Mouse (Mus musculus) liver, embryonic 16.5 days (tissue): ENCODE measurements around the gene Tmem198b. TPM values are rescaled to one million over a fixed set of nuclear protein-coding genes. Genes with fewer than 3 reads are reported as not detected.

Experiments
- ATAC-seq: fragments of 200-750 bp; cut with Nextera tagmentation; 2 replicates; pipeline ENCODE4 v1.8.0; 2017; ENCODE audit warnings: low read depth, mild to moderate bottlenecking, moderate number of reproducible peaks, moderate library complexity
- H3K27ac ChIP-seq: fragments of 300-500 bp; sonication (generic); 2 replicates; pipeline ENCODE4 v1.5.1; 2014; ENCODE audit warnings: mild to moderate bottlenecking, low read length
- H3K27me3 ChIP-seq: fragments of 300-500 bp; sonication (generic); 2 replicates; pipeline ENCODE4 v1.6.1; 2014; ENCODE audit warnings: low read depth, low read length, mixed read lengths; ENCODE audit not compliant: control insufficient read depth, insufficient read depth
- H3K36me3 ChIP-seq: fragments of 300-500 bp; sonication (generic); 2 replicates; pipeline ENCODE4 v1.6.1; 2014; ENCODE audit warnings: mild to moderate bottlenecking; ENCODE audit not compliant: control insufficient read depth, insufficient read depth
- H3K4me1 ChIP-seq: fragments of 300-500 bp; sonication (generic); 2 replicates; pipeline ENCODE4 v1.6.1; 2014; ENCODE audit warnings: low read depth, low read length, mixed read lengths; ENCODE audit not compliant: control insufficient read depth
- H3K4me2 ChIP-seq: fragments of 300-500 bp; sonication (generic); 2 replicates; pipeline ENCODE4 v1.6.1; 2014; ENCODE audit warnings: low read depth, low read length, mixed read lengths
- H3K4me3 ChIP-seq: fragments of 300-500 bp; sonication (generic); 2 replicates; pipeline ENCODE4 v1.5.1; 2014; ENCODE audit warnings: low read depth, mild to moderate bottlenecking, low read length
- H3K9ac ChIP-seq: fragments of 300-500 bp; sonication (generic); 2 replicates; pipeline ENCODE4 v1.6.1; 2014; ENCODE audit warnings: low read depth, low read length
- H3K9me3 ChIP-seq: fragments of 300-500 bp; sonication (generic); replicated peaks from 2 replicates; pipeline ENCODE4 v1.6.1; 2016; ENCODE audit warnings: low read length; ENCODE audit not compliant: control insufficient read depth
- WGBS: fragments of 180-500 bp; shearing (Covaris S2); extraction: QIAGEN DNeasy Blood & Tissue Kit; methylation state at CpG from one replicate; pipeline ENCODE4 v1.1.7; 2014; ENCODE audit not compliant: insufficient replicate concordance; 5-methylcytosine and 5-hydroxymethylcytosine counted together
- polyA plus RNA-seq: library from polyadenylated mRNA; unstranded; fragments of >200 nt; fragmentation: Nextera tagmentation; extraction: Ambion mirVana; gene quantifications from 2 replicates; pipeline ENCODE4 v1.2.1, GENCODE M21; 2015

Tmem198b gene
- polyA plus RNA-seq, 1 experiment from 2014 or later = 3.1 TPM

GRCm38 (mm10) chr10:128793258-128793657 lies 10.9 kb downstream of the Tmem198b start:
- Histone ChIP-seq H3K4me2 (no peak overlapping the region), H3K9ac (no peak overlapping the region), H3K4me1 (no peaks in the 10 kb centered on the region), H3K36me3 (no peaks in the 10 kb centered on the region; the same call in 1 of the 2 replicates), H3K27ac (no peak overlapping the region), H3K27me3 (no peaks in the 10 kb centered on the region), H3K9me3 (no peaks in the 10 kb centered on the region), H3K4me3 (no peak overlapping the region)
- no peak for ATAC-seq
- 73% methylated on average over 1 of the region's 1 CpGs for WGBS

DNA sequence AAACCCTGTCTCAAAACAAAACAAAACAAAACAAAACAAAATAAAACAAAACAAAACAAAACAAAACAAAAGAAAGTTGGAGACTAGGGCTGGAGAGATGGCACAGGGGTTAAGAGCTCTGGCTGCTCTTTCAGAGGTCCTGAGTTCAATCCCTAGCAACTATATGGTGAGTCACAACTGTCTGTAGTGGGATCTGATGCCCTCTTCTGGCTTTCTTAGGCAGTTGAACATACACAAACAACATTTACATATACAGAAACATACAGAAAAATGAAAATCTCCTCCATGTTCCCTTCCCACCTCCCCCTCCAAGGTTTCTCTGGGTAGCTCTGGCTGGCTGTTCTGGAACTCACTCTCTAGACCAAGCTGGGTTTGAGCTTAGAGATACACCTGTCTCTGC lies 12.1 kb downstream of the Tmem198b start:
- H3K9me3 ChIP-seq = no peaks in the 10 kb centered on the region
- no peak overlapping the region for H3K4me3 ChIP-seq
- no peak overlapping the region for H3K27ac ChIP-seq
- H3K27me3 ChIP-seq = no peaks in the 10 kb centered on the region
- no peak for ATAC-seq
- H3K9ac ChIP-seq = no peak overlapping the region
- no peaks in the 10 kb centered on the region for H3K4me1 ChIP-seq
- no peak overlapping the region for H3K4me2 ChIP-seq
- H3K36me3 ChIP-seq = no peaks in the 10 kb centered on the region

DNA sequence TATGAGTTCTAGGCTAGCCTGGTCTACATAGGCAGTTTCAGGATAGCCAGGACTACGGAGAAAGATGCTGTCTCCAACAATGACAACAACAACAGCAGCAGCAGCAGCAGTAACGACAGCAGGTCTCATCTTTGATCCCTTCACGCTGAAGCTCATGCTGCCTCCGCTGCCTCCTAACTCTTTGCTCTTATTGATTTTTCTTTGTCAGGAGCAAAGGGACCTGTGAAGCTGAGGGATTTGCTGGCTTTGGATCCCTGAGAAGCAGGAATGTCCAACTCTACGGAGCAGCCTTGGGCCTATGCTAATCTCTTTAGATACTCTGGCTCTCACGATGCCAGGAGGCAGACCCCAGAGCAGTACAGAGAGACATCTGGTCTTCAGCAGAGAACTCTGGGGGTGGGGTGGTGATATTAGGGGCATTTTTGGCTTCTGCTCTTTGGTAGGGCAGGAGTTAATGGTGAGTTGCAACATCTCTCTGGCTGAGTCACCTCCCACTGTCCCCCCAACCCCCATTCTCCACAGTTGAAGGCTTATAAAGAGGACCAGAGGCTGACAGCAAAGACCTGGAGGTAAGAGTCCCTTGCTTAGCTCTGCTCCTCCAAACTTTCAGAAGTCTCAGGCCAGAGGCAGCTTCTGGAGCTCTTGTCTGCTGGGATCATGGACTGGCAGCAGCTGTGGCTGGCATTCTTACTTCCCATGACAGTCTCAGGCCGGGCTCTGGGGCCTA lies 13.6 kb downstream of the Tmem198b start, which contains the start of gene Mmp19:
Gene Mmp19 (plus strand): TSS at position 513 of the 727 bp plus-strand sequence.
- Histone ChIP-seq H3K27me3 (no peaks in the 10 kb centered on the region), H3K4me1 (no peaks in the 10 kb centered on the region), H3K36me3 (no peaks in the 10 kb centered on the region), H3K4me2 (peak within 1 kb of the TSS; percentile 25), H3K27ac (peak within 1 kb of the TSS; percentile 56), H3K4me3 (peak within 1 kb of the TSS; percentile 38), H3K9me3 (no peaks in the 10 kb centered on the region), H3K9ac (peak within 1 kb of the TSS; percentile 4; the same call in 1 of the 2 replicates)
- ATAC-seq = peak; percentile 84
- WGBS = 51% methylated on average over 7 of the region's 7 CpGs

DNA sequence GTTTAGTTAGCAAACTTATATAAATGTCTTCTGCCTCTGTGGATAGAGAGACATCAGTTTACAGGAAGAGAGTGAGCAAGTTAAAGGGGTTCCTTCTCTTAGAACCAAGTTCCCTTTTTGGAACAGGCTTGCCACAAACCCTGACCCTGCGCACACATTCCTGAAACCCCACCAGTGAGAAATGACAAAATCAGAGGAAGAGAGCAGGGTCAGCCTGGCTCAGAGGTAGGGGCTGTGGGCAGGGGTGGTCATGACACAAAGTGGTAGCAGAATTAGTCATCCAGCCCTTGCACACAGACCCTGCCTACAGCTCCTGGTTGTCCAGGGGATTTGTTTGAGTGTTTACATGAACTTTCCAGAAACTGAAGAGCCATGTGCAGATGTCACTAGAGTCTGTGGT lies 24.0 kb downstream of the Tmem198b start:
- peaks cover 4% of the 10 kb centered on the region; the same call in 1 of the 2 replicates for H3K4me1 ChIP-seq
- no peak for ATAC-seq
- WGBS = 43% methylated on average over 1 of the region's 1 CpGs
- H3K36me3 ChIP-seq = no peaks in the 10 kb centered on the region
- H3K27me3 ChIP-seq = no peaks in the 10 kb centered on the region
- H3K9me3 ChIP-seq = no peaks in the 10 kb centered on the region; the same call in none of the 2 replicates
- no peak overlapping the region for H3K9ac ChIP-seq
- no peak overlapping the region for H3K4me3 ChIP-seq
- H3K4me2 ChIP-seq = no peak overlapping the region
- no peak overlapping the region for H3K27ac ChIP-seq

DNA sequence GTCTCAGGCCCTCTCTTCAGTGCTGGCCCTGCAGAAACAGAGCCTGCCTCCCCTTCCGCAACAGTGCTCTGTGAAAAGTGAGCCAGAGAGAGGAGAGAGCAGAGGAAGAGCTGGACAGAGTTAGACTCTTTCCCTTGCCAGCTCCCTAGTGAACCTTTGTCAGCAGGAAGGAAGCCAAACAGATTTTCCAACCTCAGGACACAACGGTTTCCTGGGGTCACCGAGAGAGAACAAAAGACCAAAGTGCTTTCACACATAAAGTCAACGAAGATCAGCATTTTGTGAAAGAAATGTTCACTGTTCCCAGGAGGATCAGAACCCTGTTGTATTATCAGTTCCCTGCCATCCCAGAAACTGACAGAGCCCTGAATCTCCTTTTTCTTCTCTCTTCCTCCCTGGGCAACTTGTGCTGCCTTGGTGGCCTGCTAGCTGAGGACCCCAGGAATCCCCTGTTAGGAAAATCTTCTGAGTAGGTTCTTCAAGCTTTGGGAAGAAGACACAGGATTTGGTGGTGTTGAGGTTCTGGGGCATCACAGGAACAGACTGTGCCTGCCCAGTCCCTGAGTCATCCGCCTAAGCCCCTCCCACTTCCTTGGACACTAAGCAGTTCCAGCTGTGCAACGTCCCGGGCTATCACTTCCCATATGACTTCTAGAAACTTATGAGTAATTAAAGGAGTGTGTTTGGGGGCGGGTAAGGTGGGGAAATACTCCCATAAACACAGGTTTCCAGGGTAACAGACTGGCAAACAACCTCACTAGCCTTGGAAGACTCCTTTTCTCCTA lies 25.0 kb downstream of the Tmem198b start:
- Histone ChIP-seq H3K36me3 (no peaks in the 10 kb centered on the region), H3K4me1 (peaks cover 4% of the 10 kb centered on the region; the same call in 1 of the 2 replicates), H3K9me3 (no peaks in the 10 kb centered on the region; the same call in none of the 2 replicates), H3K4me2 (no peak overlapping the region), H3K27me3 (no peaks in the 10 kb centered on the region), H3K27ac (peak overlapping the region; percentile 76), H3K4me3 (no peak overlapping the region), H3K9ac (no peak overlapping the region)
- ATAC-seq = peak; percentile 79
- 20% methylated on average over 8 of the region's 8 CpGs for WGBS

GRCm38 (mm10) chr10:128778441-128778840 lies 25.7 kb downstream of the Tmem198b start:
- H3K4me2 ChIP-seq = no peak overlapping the region
- H3K27ac ChIP-seq = no peak overlapping the region; the same call in 1 of the 2 replicates
- WGBS = 79% methylated on average over 2 of the region's 2 CpGs
- H3K9ac ChIP-seq = no peak overlapping the region
- no peak overlapping the region for H3K4me3 ChIP-seq
- H3K4me1 ChIP-seq = peaks cover 4% of the 10 kb centered on the region; the same call in 1 of the 2 replicates
- no peaks in the 10 kb centered on the region for H3K9me3 ChIP-seq
- no peaks in the 10 kb centered on the region for H3K36me3 ChIP-seq
- no peak for ATAC-seq
- H3K27me3 ChIP-seq = no peaks in the 10 kb centered on the region

- 19% methylated on average over 5 of the region's 5 CpGs for WGBS
- H3K27ac ChIP-seq = no peak overlapping the region
- no peaks in the 10 kb centered on the region for H3K36me3 ChIP-seq
- H3K27me3 ChIP-seq = no peaks in the 10 kb centered on the region
- no peak overlapping the region for H3K9ac ChIP-seq
- no peak overlapping the region for H3K4me2 ChIP-seq
- no peaks in the 10 kb centered on the region for H3K9me3 ChIP-seq
- no peak for ATAC-seq
- no peak overlapping the region for H3K4me3 ChIP-seq
- no peaks in the 10 kb centered on the region for H3K4me1 ChIP-seq
Observed at GRCm38 (mm10) chr10:128773685-128774084, 30.5 kb downstream of the Tmem198b start.

- 49% methylated on average over 2 of the region's 2 CpGs for WGBS
- no peak for ATAC-seq
- no peaks in the 10 kb centered on the region for H3K27me3 ChIP-seq
Observed at GRCm38 (mm10) chr10:128772895-128773294, 31.3 kb downstream of the Tmem198b start.

More at GRCm38 (mm10) chr10:128772895-128773294, 31.3 kb downstream of the Tmem198b start:
- no peak overlapping the region for H3K4me2 ChIP-seq
- H3K9ac ChIP-seq = no peak overlapping the region
- no peaks in the 10 kb centered on the region for H3K36me3 ChIP-seq
- H3K4me3 ChIP-seq = no peak overlapping the region
- no peak overlapping the region for H3K27ac ChIP-seq
- H3K4me1 ChIP-seq = no peaks in the 10 kb centered on the region
- H3K9me3 ChIP-seq = no peaks in the 10 kb centered on the region
